Mouse (Mus musculus) midbrain, embryonic 15.5 days (tissue): ENCODE data around the gene Olfr747. TPM values are rescaled to one million over a fixed set of nuclear protein-coding genes. Genes with fewer than 3 reads are reported as not detected.
"Not testable (repeated sequence)": the region's sequence is repeated elsewhere in the genome, so short reads cannot be mapped to it uniquely, and the experiment has no call there.

Experiments used
- ATAC-seq: fragments of 200-750 bp; cut with Nextera tagmentation; replicated peaks from 2 replicates; pipeline ENCODE4 v1.8.0; 2017; ENCODE audit warnings: moderate TSS enrichment
- H3K27ac ChIP-seq: fragments of 300-500 bp; sonication (generic); 2 replicates; pipeline ENCODE4 v1.5.1; 2015; ENCODE audit warnings: mild to moderate bottlenecking, inconsistent platforms
- H3K27me3 ChIP-seq: fragments of 300-500 bp; sonication (generic); replicated peaks from 2 replicates; pipeline ENCODE4 v1.6.1; 2015; ENCODE audit warnings: inconsistent platforms
- H3K36me3 ChIP-seq: fragments of 300-500 bp; sonication (generic); replicated peaks from 2 replicates; pipeline ENCODE4 v1.6.1; 2015; ENCODE audit warnings: inconsistent platforms
- H3K4me1 ChIP-seq: fragments of 300-500 bp; sonication (generic); 2 replicates; pipeline ENCODE4 v1.6.1; 2015; ENCODE audit warnings: inconsistent platforms
- H3K4me2 ChIP-seq: fragments of 300-500 bp; sonication (generic); 2 replicates; pipeline ENCODE4 v1.6.1; 2015; ENCODE audit warnings: inconsistent platforms, mild to moderate bottlenecking, moderate library complexity
- H3K4me3 ChIP-seq: fragments of 300-500 bp; sonication (generic); 2 replicates; pipeline ENCODE4 v1.5.1; 2015; ENCODE audit warnings: mild to moderate bottlenecking, inconsistent platforms
- H3K9ac ChIP-seq: fragments of 300-500 bp; sonication (generic); 2 replicates; pipeline ENCODE4 v1.6.1; 2015; ENCODE audit warnings: mild to moderate bottlenecking, inconsistent platforms
- H3K9me3 ChIP-seq: fragments of 300-500 bp; sonication (generic); 2 replicates; pipeline ENCODE4 v1.6.1; 2016; ENCODE audit warnings: inconsistent platforms
- WGBS: fragments of 180-500 bp; shearing (Covaris S2); methylation state at CpG from one replicate; pipeline ENCODE4 v1.1.7; 2015; ENCODE audit warnings: mixed read lengths; 5-methylcytosine and 5-hydroxymethylcytosine counted together
- polyA plus RNA-seq: library from polyadenylated mRNA; unstranded; fragments of >200 nt; fragmentation: Nextera tagmentation; extraction: Ambion mirVana; gene quantifications from 2 replicates; pipeline ENCODE4 v1.2.1, GENCODE M21; 2015

Olfr747 gene
- polyA plus RNA-seq, result not detected in 2 replicates

GRCm38 (mm10) chr14:50693106-50693505, at the start of gene Olfr747:
TSS of gene Olfr747 (minus strand) at chr14:50693206.
- no peak for ATAC-seq
- Histone ChIP-seq H3K4me2 (no peak within 1 kb of the TSS), H3K4me1 (no peaks in the 10 kb centered on the region), H3K4me3 (no peak within 1 kb of the TSS), H3K9ac (no peak within 1 kb of the TSS), H3K27me3 (no peaks in the 10 kb centered on the region), H3K27ac (no peak within 1 kb of the TSS), H3K36me3 (no peaks in the 10 kb centered on the region), H3K9me3 (no peaks in the 10 kb centered on the region)
- WGBS, result 89% methylated on average over 3 of the region's 3 CpGs

- no peaks in the 10 kb centered on the region for H3K36me3 ChIP-seq
- 71% methylated on average over 2 of the region's 2 CpGs for WGBS
- H3K9ac ChIP-seq, result no peak overlapping the region
- H3K4me3 ChIP-seq, result no peak overlapping the region
- H3K27me3 ChIP-seq, result no peaks in the 10 kb centered on the region
- no peaks in the 10 kb centered on the region for H3K4me1 ChIP-seq
- no peaks in the 10 kb centered on the region for H3K9me3 ChIP-seq
- no peak overlapping the region for H3K27ac ChIP-seq
- ATAC-seq, result no peak
- H3K4me2 ChIP-seq, result no peak overlapping the region
Measured at GRCm38 (mm10) chr14:50741584-50741983, 48.6 kb upstream of the Olfr747 start.

GRCm38 (mm10) chr14:50740334-50740733, 47.3 kb upstream of the Olfr747 start:
- Histone ChIP-seq H3K9me3 (no peaks in the 10 kb centered on the region), H3K9ac (no peak overlapping the region), H3K27ac (no peak overlapping the region), H3K4me1 (no peaks in the 10 kb centered on the region), H3K4me3 (no peak overlapping the region), H3K4me2 (no peak overlapping the region), H3K36me3 (no peaks in the 10 kb centered on the region), H3K27me3 (no peaks in the 10 kb centered on the region)
- ATAC-seq, result no peak
- WGBS, result 76% methylated on average over 2 of the region's 2 CpGs

- H3K27me3 ChIP-seq, H3K4me1 ChIP-seq, H3K4me2 ChIP-seq, H3K36me3 ChIP-seq, H3K9me3 ChIP-seq, H3K9ac ChIP-seq, H3K27ac ChIP-seq, H3K4me3 ChIP-seq, ATAC-seq: not testable (repeated sequence)
- 87% methylated on average over 3 of the region's 4 CpGs for WGBS
Measured at GRCm38 (mm10) chr14:50722371-50722770, 29.4 kb upstream of the Olfr747 start.

- not testable (repeated sequence) for H3K4me2 ChIP-seq, H3K36me3 ChIP-seq, H3K4me3 ChIP-seq, H3K9me3 ChIP-seq, H3K27ac ChIP-seq, H3K27me3 ChIP-seq, H3K4me1 ChIP-seq, H3K9ac ChIP-seq, ATAC-seq
- WGBS, result 90% methylated on average over 15 of the region's 15 CpGs
Measured at GRCm38 (mm10) chr14:50719875-50720274, 26.9 kb upstream of the Olfr747 start.

- H3K27ac ChIP-seq, result no peak within 1 kb of the TSS
- H3K4me1 ChIP-seq, result no peaks in the 10 kb centered on the region
- H3K36me3 ChIP-seq, result no peaks in the 10 kb centered on the region
- H3K9me3 ChIP-seq, result no peaks in the 10 kb centered on the region
- no peak for ATAC-seq
- H3K4me2 ChIP-seq, result no peak within 1 kb of the TSS
- WGBS, result 66% methylated on average over 1 of the region's 1 CpGs
- H3K4me3 ChIP-seq, result no peak within 1 kb of the TSS
- H3K27me3 ChIP-seq, result no peaks in the 10 kb centered on the region
- no peak within 1 kb of the TSS for H3K9ac ChIP-seq
Measured at GRCm38 (mm10) chr14:50707073-50707472, 14.1 kb upstream of the Olfr747 start, which contains the start of gene Olfr748. TSS of gene Olfr748 (plus strand) at chr14:50707373.

- Histone ChIP-seq H3K9me3 (no peaks in the 10 kb centered on the region; the same call in 1 of the 2 replicates), H3K4me2 (no peak within 1 kb of the TSS), H3K4me3 (no peak within 1 kb of the TSS), H3K9ac (no peak within 1 kb of the TSS), H3K36me3 (no peaks in the 10 kb centered on the region), H3K27ac (no peak within 1 kb of the TSS), H3K27me3 (no peaks in the 10 kb centered on the region), H3K4me1 (no peaks in the 10 kb centered on the region)
- no peak for ATAC-seq
Measured at GRCm38 (mm10) chr14:50646783-50647182, 46.2 kb downstream of the Olfr747 start, which contains the start of gene Olfr746. TSS of gene Olfr746 (plus strand) at chr14:50647083.

GRCm38 (mm10) chr14:50639088-50639487, 53.9 kb downstream of the Olfr747 start, which contains the start of gene Olfr745:
TSS of gene Olfr745 (plus strand) at chr14:50639388.
- no peak within 1 kb of the TSS for H3K4me3 ChIP-seq
- no peak for ATAC-seq
- H3K4me2 ChIP-seq, result no peak within 1 kb of the TSS
- no peaks in the 10 kb centered on the region for H3K9me3 ChIP-seq
- WGBS, result 85% methylated on average over 2 of the region's 2 CpGs
- no peaks in the 10 kb centered on the region for H3K36me3 ChIP-seq
- H3K27me3 ChIP-seq, result no peaks in the 10 kb centered on the region
- H3K9ac ChIP-seq, result no peak within 1 kb of the TSS
- H3K4me1 ChIP-seq, result no peaks in the 10 kb centered on the region
- no peak within 1 kb of the TSS for H3K27ac ChIP-seq

Other genes with a start within 250 kb of the Olfr747 start
- gene Olfr740, start 247.7 kb downstream of the Olfr747 start, polyA plus RNA-seq, result not detected in 2 replicates
- not detected in 2 replicates for gene Olfr741, start 220.5 kb downstream of the Olfr747 start, polyA plus RNA-seq
- gene Olfr742, start 189.6 kb downstream of the Olfr747 start, polyA plus RNA-seq, result not detected in 2 replicates
- gene Olfr743, start 171.4 kb downstream of the Olfr747 start, polyA plus RNA-seq, result not detected in 2 replicates
- gene Olfr744, start 78.3 kb downstream of the Olfr747 start, polyA plus RNA-seq, result not detected in 2 replicates
- gene Olfr745, start 53.8 kb downstream of the Olfr747 start, polyA plus RNA-seq, result not detected in 2 replicates
- not detected in 2 replicates for gene Olfr746, start 46.1 kb downstream of the Olfr747 start, polyA plus RNA-seq
- gene Olfr748, start 14.2 kb upstream of the Olfr747 start, polyA plus RNA-seq, result not detected in 2 replicates
- not detected in 2 replicates for gene Olfr749, start 51.9 kb upstream of the Olfr747 start, polyA plus RNA-seq
- gene Ttc5, start 92.3 kb upstream of the Olfr747 start, polyA plus RNA-seq, result 137 and 142 TPM in 2 replicates
- gene Ccnb1ip1, start 114.5 kb upstream of the Olfr747 start, polyA plus RNA-seq, result not detected in 2 replicates
- gene Parp2, start 114.6 kb upstream of the Olfr747 start, polyA plus RNA-seq, result 42.8 and 43.7 TPM in 2 replicates
- gene Tep1, start 177.4 kb upstream of the Olfr747 start, polyA plus RNA-seq, result 2.0 and 2.6 TPM in 2 replicates
- 1.8 and 2.1 TPM in 2 replicates for gene Klhl33, start 204.3 kb upstream of the Olfr747 start, polyA plus RNA-seq
- 104 and 116 TPM in 2 replicates for gene Osgep, start 231.7 kb upstream of the Olfr747 start, polyA plus RNA-seq
- gene Apex1, start 231.8 kb upstream of the Olfr747 start, polyA plus RNA-seq, result 190 and 191 TPM in 2 replicates
- gene Pip4p1, start 237.7 kb upstream of the Olfr747 start, polyA plus RNA-seq, result 101 and 111 TPM in 2 replicates
- gene Pnp, start 237.9 kb upstream of the Olfr747 start, polyA plus RNA-seq, result 20.3 and 21.3 TPM in 2 replicates